Mouse (Mus musculus) ovary, adult 2 months (tissue): ENCODE measurements around the gene Nmrk1. TPM values are rescaled to one million over a fixed set of nuclear protein-coding genes. Genes with fewer than 3 reads are reported as not detected.

Experiments used
- polyA plus RNA-seq: library from polyadenylated mRNA; depleted of rRNA; stranded (reverse); fragments of >200 nt; gene quantifications from 2 replicates; pipeline ENCODE4 v1.2.3, GENCODE M21; 2012; rRNA removed

The Nmrk1 gene
- 5.0 TPM in 2 replicates for polyA plus RNA-seq

DNA sequence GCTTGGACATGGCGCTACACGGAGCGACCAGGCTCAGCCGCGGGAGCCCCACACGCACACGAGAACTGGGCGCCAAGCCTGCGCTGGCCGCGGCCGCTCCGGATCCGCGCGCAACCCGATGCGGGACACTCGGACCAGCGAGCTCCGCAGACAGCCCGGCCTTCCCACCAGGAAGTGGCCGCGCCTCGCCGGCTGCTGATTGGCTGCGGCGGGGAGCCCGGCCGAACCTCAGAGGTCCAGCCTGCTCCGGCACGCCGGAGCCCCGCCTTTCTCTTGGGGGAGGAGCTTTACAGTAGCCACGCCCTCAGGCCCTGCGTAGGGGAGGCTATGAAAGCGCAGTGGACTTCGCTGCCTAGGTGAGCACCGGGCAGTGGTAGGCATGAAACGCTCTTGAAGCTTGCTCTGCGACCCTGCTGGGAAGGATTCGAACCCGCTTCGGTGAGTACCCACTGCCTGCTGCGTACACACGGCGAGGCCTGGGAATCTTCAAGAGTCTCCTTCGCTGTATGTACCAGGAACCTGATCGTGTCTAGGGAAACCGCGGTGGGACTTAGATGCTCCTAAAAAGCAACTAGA, at the start of gene Nmrk1, which contains the start of gene Ostf1:
TSS of gene Nmrk1 (plus strand) at position 307 of the 576 bp plus-strand sequence.
TSS of gene Ostf1 (minus strand) at position 180 of the 576 bp plus-strand sequence.

DNA sequence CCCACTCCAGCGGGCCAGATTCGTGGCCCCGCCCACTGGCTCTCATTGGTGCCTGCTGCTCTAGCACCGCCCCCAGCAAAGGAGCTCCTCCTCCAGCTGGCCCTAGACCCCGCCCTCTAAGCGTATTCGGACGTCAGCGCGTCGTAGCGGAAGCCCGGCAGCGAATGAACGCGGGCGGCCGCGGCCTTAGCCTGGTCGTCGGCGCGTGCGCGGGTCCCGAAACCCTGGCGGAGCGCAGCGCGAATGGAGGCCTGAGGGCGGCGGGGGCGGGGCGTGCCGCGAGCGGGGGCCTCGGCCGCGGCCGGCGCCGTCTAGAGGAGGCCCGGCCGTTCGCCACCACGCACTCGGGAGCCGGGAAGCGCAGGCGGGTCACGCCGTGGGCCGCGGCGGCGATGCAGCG, 38.9 kb downstream of the Nmrk1 start, which contains the start of gene Carnmt1:
TSS of gene Carnmt1 (plus strand) at position 157 of the 400 bp plus-strand sequence.

Other genes with a start within 250 kb of the Nmrk1 start
- gene Ostf1, start 127 bp upstream of the Nmrk1 start, polyA plus RNA-seq: 30.2 and 41.6 TPM in 2 replicates
- 17.4 and 20.4 TPM in 2 replicates for gene Carnmt1, start 38.8 kb downstream of the Nmrk1 start, polyA plus RNA-seq
- gene D030056L22Rik, start 81.2 kb downstream of the Nmrk1 start, polyA plus RNA-seq: 24.2 and 60.3 TPM in 2 replicates
- 1.4 and 1.7 TPM in 2 replicates for gene Trpm6, start 118.0 kb downstream of the Nmrk1 start, polyA plus RNA-seq